Mouse (Mus musculus) limb, embryonic 13.5 days (tissue): ENCODE measurements at regions not wholly inside any gene's neighbourhood (a gene's known extent, or its start where the extent isn't known, plus 50 kb on each side); places are given as distances from the start of the nearest gene placed in this dataset.
A peak's percentile ranks its signal among the peaks of the same experiment; 100 is the strongest.

Source experiments
- ATAC-seq: fragments of 200-750 bp; cut with Nextera tagmentation; 2 replicates; pipeline ENCODE4 v1.8.0; 2017; ENCODE audit warnings: low read depth, moderate number of reproducible peaks, moderate TSS enrichment; ENCODE audit not compliant: low FRiP score
- H3K27ac ChIP-seq: fragments of 300-500 bp; sonication (generic); 2 replicates; pipeline ENCODE4 v1.5.1; 2015; ENCODE audit warnings: inconsistent platforms, mild to moderate bottlenecking, moderate library complexity
- H3K27me3 ChIP-seq: fragments of 300-500 bp; sonication (generic); 2 replicates; pipeline ENCODE4 v1.6.1; 2015; ENCODE audit warnings: mild to moderate bottlenecking, inconsistent platforms
- H3K36me3 ChIP-seq: fragments of 300-500 bp; sonication (generic); 2 replicates; pipeline ENCODE4 v1.6.1; 2015; ENCODE audit warnings: inconsistent platforms, mild to moderate bottlenecking, moderate library complexity
- H3K4me1 ChIP-seq: fragments of 300-500 bp; sonication (generic); 2 replicates; pipeline ENCODE4 v1.6.1; 2015; ENCODE audit warnings: inconsistent platforms
- H3K4me2 ChIP-seq: fragments of 300-500 bp; sonication (generic); replicated peaks from 2 replicates; pipeline ENCODE4 v1.6.1; 2015; ENCODE audit warnings: inconsistent platforms, mild to moderate bottlenecking, moderate library complexity
- H3K4me3 ChIP-seq: fragments of 300-500 bp; sonication (generic); 2 replicates; pipeline ENCODE4 v1.5.1; 2015; ENCODE audit warnings: moderate library complexity, mild to moderate bottlenecking, inconsistent platforms
- H3K9ac ChIP-seq: fragments of 300-500 bp; sonication (generic); 2 replicates; pipeline ENCODE4 v1.6.1; 2015; ENCODE audit warnings: mild to moderate bottlenecking, inconsistent platforms
- H3K9me3 ChIP-seq: fragments of 300-500 bp; sonication (generic); 2 replicates; pipeline ENCODE4 v1.6.1; 2016; ENCODE audit warnings: inconsistent platforms
- WGBS: fragments of 180-500 bp; shearing (Covaris S2); methylation state at CpG from one replicate; pipeline ENCODE4 v1.1.7; 2015; 5-methylcytosine and 5-hydroxymethylcytosine counted together

- Histone ChIP-seq H3K36me3 (no peaks in the 10 kb centered on the region), H3K4me1 (peaks cover 1% of the 10 kb centered on the region), H3K9me3 (no peaks in the 10 kb centered on the region), H3K4me3 (no peak overlapping the region), H3K27ac (no peak overlapping the region), H3K27me3 (0 out of 2 replicates have a peak, but pooled peaks cover 10% of the 10 kb centered on the region), H3K9ac (no peak overlapping the region), H3K4me2 (no peak overlapping the region)
- WGBS = 79% methylated on average over 9 of the region's 9 CpGs
- ATAC-seq = no peak
Observed at GRCm38 (mm10) chr16:29854805-29855565, 209.2 kb upstream of the Hes1 start.

- H3K9ac ChIP-seq = no peak overlapping the region
- no peak overlapping the region for H3K4me3 ChIP-seq
- ATAC-seq = no peak
- no peak overlapping the region for H3K27ac ChIP-seq
- no peak overlapping the region for H3K4me2 ChIP-seq
- peaks cover 16% of the 10 kb centered on the region for H3K4me1 ChIP-seq
- no peaks in the 10 kb centered on the region for H3K9me3 ChIP-seq
- WGBS = 96% methylated on average over 1 of the region's 1 CpGs
- H3K27me3 ChIP-seq = 0 out of 2 replicates have a peak, but pooled peaks cover 7% of the 10 kb centered on the region
- no peaks in the 10 kb centered on the region for H3K36me3 ChIP-seq
Observed at GRCm38 (mm10) chr16:29856545-29856944, 207.6 kb upstream of the Hes1 start.

- Histone ChIP-seq H3K27ac (no peak overlapping the region), H3K9ac (no peak overlapping the region), H3K27me3 (0 out of 2 replicates have a peak, but pooled peaks cover 4% of the 10 kb centered on the region), H3K4me1 (peaks cover 22% of the 10 kb centered on the region), H3K4me2 (no peak overlapping the region), H3K4me3 (no peak overlapping the region), H3K9me3 (no peaks in the 10 kb centered on the region), H3K36me3 (no peaks in the 10 kb centered on the region)
- 81% methylated on average over 5 of the region's 5 CpGs for WGBS
- no peak for ATAC-seq
Observed at GRCm38 (mm10) chr16:29858645-29859044, 205.5 kb upstream of the Hes1 start.

- no peak overlapping the region for H3K9ac ChIP-seq
- ATAC-seq = no peak
- H3K27me3 ChIP-seq = 0 out of 2 replicates have a peak, but pooled peaks cover 4% of the 10 kb centered on the region
- 14% methylated on average over 6 of the region's 6 CpGs for WGBS
- H3K9me3 ChIP-seq = no peaks in the 10 kb centered on the region
- peaks cover 29% of the 10 kb centered on the region for H3K4me1 ChIP-seq
- H3K4me3 ChIP-seq = no peak overlapping the region
- H3K27ac ChIP-seq = no peak overlapping the region
- H3K4me2 ChIP-seq = no peak overlapping the region
- no peaks in the 10 kb centered on the region for H3K36me3 ChIP-seq
Observed at GRCm38 (mm10) chr16:29860306-29860705, 203.9 kb upstream of the Hes1 start.

GRCm38 (mm10) chr16:29861056-29861455 is 203.1 kb upstream of the Hes1 start:
- Histone ChIP-seq H3K4me3 (no peak overlapping the region), H3K27ac (no peak overlapping the region), H3K4me2 (no peak overlapping the region), H3K4me1 (peaks cover 29% of the 10 kb centered on the region), H3K9me3 (no peaks in the 10 kb centered on the region), H3K9ac (no peak overlapping the region), H3K27me3 (0 out of 2 replicates have a peak, but pooled peaks cover 4% of the 10 kb centered on the region), H3K36me3 (no peaks in the 10 kb centered on the region)
- ATAC-seq = no peak
- WGBS = 31% methylated on average over 4 of the region's 4 CpGs

GRCm38 (mm10) chr16:29865075-29865740 is 199.0 kb upstream of the Hes1 start:
- Histone ChIP-seq H3K9me3 (no peaks in the 10 kb centered on the region), H3K4me2 (no peak overlapping the region), H3K27ac (no peak overlapping the region), H3K9ac (no peak overlapping the region), H3K36me3 (no peaks in the 10 kb centered on the region), H3K4me3 (no peak overlapping the region), H3K4me1 (peaks cover 35% of the 10 kb centered on the region), H3K27me3 (no peaks in the 10 kb centered on the region)
- 76% methylated on average over 17 of the region's 17 CpGs for WGBS
- ATAC-seq = no peak

GRCm38 (mm10) chr16:29871395-29871794 is 192.8 kb upstream of the Hes1 start:
- Histone ChIP-seq H3K27me3 (no peaks in the 10 kb centered on the region), H3K9me3 (no peaks in the 10 kb centered on the region), H3K4me1 (peaks cover 6% of the 10 kb centered on the region), H3K9ac (no peak overlapping the region), H3K27ac (no peak overlapping the region), H3K36me3 (no peaks in the 10 kb centered on the region), H3K4me3 (no peak overlapping the region), H3K4me2 (no peak overlapping the region)
- WGBS = 85% methylated on average over 5 of the region's 5 CpGs
- ATAC-seq = no peak

- no peak overlapping the region for H3K4me3 ChIP-seq
- WGBS = 50% methylated on average over 8 of the region's 8 CpGs
- no peaks in the 10 kb centered on the region for H3K27me3 ChIP-seq
- H3K27ac ChIP-seq = no peak overlapping the region
- no peak overlapping the region for H3K4me2 ChIP-seq
- H3K9me3 ChIP-seq = no peaks in the 10 kb centered on the region
- peaks cover 13% of the 10 kb centered on the region for H3K4me1 ChIP-seq
- H3K36me3 ChIP-seq = no peaks in the 10 kb centered on the region
- no peak for ATAC-seq
- H3K9ac ChIP-seq = no peak overlapping the region
Observed at GRCm38 (mm10) chr16:29876196-29876595, 188.0 kb upstream of the Hes1 start.

- Histone ChIP-seq H3K4me3 (no peak overlapping the region), H3K27ac (no peak overlapping the region), H3K36me3 (no peaks in the 10 kb centered on the region), H3K27me3 (no peaks in the 10 kb centered on the region; the same call in 1 of the 2 replicates), H3K9ac (no peak overlapping the region), H3K4me1 (peaks cover 26% of the 10 kb centered on the region), H3K4me2 (no peak overlapping the region), H3K9me3 (no peaks in the 10 kb centered on the region)
- ATAC-seq = no peak; the same call in 1 of the 2 replicates
- 37% methylated on average over 10 of the region's 10 CpGs for WGBS
Observed at GRCm38 (mm10) chr16:29877372-29878123, 186.6 kb upstream of the Hes1 start.

- no peak overlapping the region for H3K4me2 ChIP-seq
- no peaks in the 10 kb centered on the region for H3K9me3 ChIP-seq
- H3K27me3 ChIP-seq = no peaks in the 10 kb centered on the region; the same call in 1 of the 2 replicates
- peaks cover 48% of the 10 kb centered on the region for H3K4me1 ChIP-seq
- no peak for ATAC-seq
- no peaks in the 10 kb centered on the region for H3K36me3 ChIP-seq
- H3K27ac ChIP-seq = 0 out of 2 replicates have a peak overlapping the region, but pooled peaks have one; percentile 7
- 67% methylated on average over 6 of the region's 6 CpGs for WGBS
- no peak overlapping the region for H3K4me3 ChIP-seq
- no peak overlapping the region for H3K9ac ChIP-seq
Observed at GRCm38 (mm10) chr16:29879665-29880064, 184.5 kb upstream of the Hes1 start.

- ATAC-seq = no peak
- no peaks in the 10 kb centered on the region for H3K9me3 ChIP-seq
- peaks cover 57% of the 10 kb centered on the region for H3K4me1 ChIP-seq
- H3K9ac ChIP-seq = no peak overlapping the region
- H3K36me3 ChIP-seq = no peaks in the 10 kb centered on the region
- no peak overlapping the region for H3K4me3 ChIP-seq
- no peak overlapping the region for H3K4me2 ChIP-seq
- H3K27ac ChIP-seq = 0 out of 2 replicates have a peak overlapping the region, but pooled peaks have one; percentile 44
- 39% methylated on average over 12 of the region's 12 CpGs for WGBS
- no peaks in the 10 kb centered on the region; the same call in 1 of the 2 replicates for H3K27me3 ChIP-seq
Observed at GRCm38 (mm10) chr16:29881497-29881896, 182.7 kb upstream of the Hes1 start.
